Mouse (Mus musculus) forebrain, embryonic 13.5 days (tissue): ENCODE measurements at regions not wholly inside any gene's neighbourhood (a gene's known extent, or its start where the extent isn't known, plus 50 kb on each side); places are given as distances from the start of the nearest gene placed in this dataset.

Experiments used
- ATAC-seq: fragments of 200-750 bp; cut with Nextera tagmentation; 2 replicates; pipeline ENCODE4 v1.8.0; 2017
- H3K27ac ChIP-seq: fragments of 300-500 bp; sonication (generic); 2 replicates; pipeline ENCODE4 v1.5.1; 2015; ENCODE audit warnings: inconsistent platforms, mild to moderate bottlenecking, moderate library complexity
- H3K27me3 ChIP-seq: fragments of 300-500 bp; sonication (generic); 2 replicates; pipeline ENCODE4 v1.6.1; 2015; ENCODE audit warnings: mild to moderate bottlenecking, inconsistent platforms
- H3K36me3 ChIP-seq: fragments of 300-500 bp; sonication (generic); 2 replicates; pipeline ENCODE4 v1.6.1; 2015; ENCODE audit warnings: mild to moderate bottlenecking, inconsistent platforms; ENCODE audit not compliant: poor library complexity, severe bottlenecking
- H3K4me1 ChIP-seq: fragments of 300-500 bp; sonication (generic); 2 replicates; pipeline ENCODE4 v1.6.1; 2015; ENCODE audit warnings: inconsistent platforms
- H3K4me2 ChIP-seq: fragments of 300-500 bp; sonication (generic); 2 replicates; pipeline ENCODE4 v1.6.1; 2015; ENCODE audit warnings: inconsistent platforms, mild to moderate bottlenecking, moderate library complexity
- H3K4me3 ChIP-seq: fragments of 300-500 bp; sonication (generic); 2 replicates; pipeline ENCODE4 v1.5.1; 2015; ENCODE audit warnings: mild to moderate bottlenecking, inconsistent platforms
- H3K9ac ChIP-seq: fragments of 300-500 bp; sonication (generic); 2 replicates; pipeline ENCODE4 v1.6.1; 2015; ENCODE audit warnings: mild to moderate bottlenecking, inconsistent platforms
- H3K9me3 ChIP-seq: fragments of 300-500 bp; sonication (generic); replicated peaks from 2 replicates; pipeline ENCODE4 v1.6.1; 2016; ENCODE audit warnings: inconsistent platforms
- WGBS: fragments of 180-500 bp; shearing (Covaris S2); methylation state at CpG from one replicate; pipeline ENCODE4 v1.1.7; 2015; 5-methylcytosine and 5-hydroxymethylcytosine counted together

DNA sequence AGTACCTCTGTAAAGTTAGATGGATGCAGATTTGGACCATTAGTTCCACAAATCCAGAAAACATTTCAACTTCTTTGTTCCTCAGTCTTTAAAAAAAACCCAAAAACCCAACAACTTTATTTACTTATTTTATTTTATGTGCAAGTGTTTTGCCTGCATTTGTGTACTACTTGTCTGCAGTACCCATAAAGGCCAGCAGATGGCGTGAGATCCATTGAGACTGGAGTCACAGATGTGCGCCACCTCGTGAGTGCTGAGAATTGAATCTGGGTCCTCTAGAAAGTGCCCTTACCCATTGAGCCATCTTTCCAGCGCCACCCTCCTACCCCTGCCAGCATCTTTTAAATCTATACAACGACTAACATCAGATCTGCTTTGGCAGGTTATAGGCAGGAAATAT is 53.0 kb downstream of the Gm12689 start:
- no peak overlapping the region for H3K27ac ChIP-seq
- H3K9ac ChIP-seq: no peak overlapping the region
- 61% methylated on average over 5 of the region's 5 CpGs for WGBS
- H3K4me1 ChIP-seq: peaks cover 12% of the 10 kb centered on the region
- no peak for ATAC-seq
- H3K4me3 ChIP-seq: no peak overlapping the region
- H3K27me3 ChIP-seq: 0 out of 2 replicates have a peak, but pooled peaks cover 10% of the 10 kb centered on the region
- no peak overlapping the region for H3K4me2 ChIP-seq
- H3K9me3 ChIP-seq: peaks cover 7% of the 10 kb centered on the region; the same call in 1 of the 2 replicates
- no peaks in the 10 kb centered on the region for H3K36me3 ChIP-seq

DNA sequence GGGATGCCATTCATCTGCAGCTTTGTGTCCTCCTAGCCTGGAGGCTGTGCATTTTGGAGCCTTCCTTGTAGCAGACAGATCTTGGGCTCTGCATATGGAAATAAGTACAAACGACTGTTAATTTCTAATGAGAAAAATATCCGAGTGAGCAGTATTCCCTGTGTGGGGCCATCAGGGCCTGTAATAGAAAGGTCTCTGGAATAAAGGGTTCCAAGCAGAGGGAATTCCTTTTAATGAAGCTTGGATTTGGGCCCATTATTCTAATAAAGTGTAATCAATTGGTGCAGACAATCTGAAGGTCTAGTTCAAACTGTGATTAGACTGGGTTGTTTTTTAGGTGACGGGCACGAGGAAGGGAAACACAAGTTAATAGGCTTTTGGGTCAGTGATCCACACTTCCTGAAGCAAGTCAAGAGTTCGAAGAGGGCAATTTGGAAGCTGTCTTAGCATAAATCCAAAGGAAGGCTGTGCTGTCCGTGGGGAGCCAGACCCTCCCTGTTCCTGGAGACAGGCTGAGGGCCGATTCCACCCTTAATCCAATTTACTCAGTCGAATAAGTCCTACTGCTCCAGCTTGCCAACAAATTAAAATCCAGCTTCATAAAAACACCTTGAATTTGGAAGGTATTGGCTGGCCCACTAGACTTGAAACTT is 57.5 kb downstream of the Gm12689 start:
- peak overlapping the region; percentile 6; the same call in 1 of the 2 replicates for H3K27ac ChIP-seq
- peak overlapping the region; percentile 42 for H3K4me2 ChIP-seq
- H3K27me3 ChIP-seq: peaks cover 13% of the 10 kb centered on the region
- peaks cover 24% of the 10 kb centered on the region for H3K4me1 ChIP-seq
- WGBS: 5% methylated on average over 8 of the region's 8 CpGs
- no peak overlapping the region for H3K9ac ChIP-seq
- peak; percentile 50 for ATAC-seq
- peaks cover 7% of the 10 kb centered on the region; the same call in 1 of the 2 replicates for H3K9me3 ChIP-seq
- no peak overlapping the region for H3K4me3 ChIP-seq
- H3K36me3 ChIP-seq: no peaks in the 10 kb centered on the region

DNA sequence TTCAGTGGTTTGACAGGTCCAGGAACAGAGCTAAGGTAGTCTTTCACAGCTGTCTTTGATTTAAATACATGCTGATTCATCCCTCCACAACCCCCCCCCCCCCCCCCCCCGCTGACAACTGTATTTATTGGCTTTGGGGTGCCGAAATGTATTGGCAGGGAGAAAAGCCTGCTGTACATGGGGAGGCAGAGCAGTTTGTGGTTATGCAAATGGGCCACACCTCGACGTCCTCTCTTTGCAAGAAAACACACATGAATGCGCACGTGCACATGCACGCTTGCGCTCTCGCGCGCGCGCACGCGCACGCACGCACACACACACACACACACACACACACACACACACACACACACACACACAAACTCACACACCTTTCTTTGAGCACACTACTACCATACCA is 58.5 kb downstream of the Gm12689 start:
- Histone ChIP-seq H3K27ac (no peak overlapping the region), H3K4me3 (no peak overlapping the region), H3K4me2 (peak overlapping the region; percentile 42), H3K9ac (no peak overlapping the region), H3K9me3 (peaks cover under 1% of the 10 kb centered on the region; the same call in 1 of the 2 replicates), H3K27me3 (peaks cover 13% of the 10 kb centered on the region), H3K4me1 (peaks cover 24% of the 10 kb centered on the region), H3K36me3 (no peaks in the 10 kb centered on the region)
- peak; percentile 61 for ATAC-seq
- WGBS: 19% methylated on average over 7 of the region's 17 CpGs

DNA sequence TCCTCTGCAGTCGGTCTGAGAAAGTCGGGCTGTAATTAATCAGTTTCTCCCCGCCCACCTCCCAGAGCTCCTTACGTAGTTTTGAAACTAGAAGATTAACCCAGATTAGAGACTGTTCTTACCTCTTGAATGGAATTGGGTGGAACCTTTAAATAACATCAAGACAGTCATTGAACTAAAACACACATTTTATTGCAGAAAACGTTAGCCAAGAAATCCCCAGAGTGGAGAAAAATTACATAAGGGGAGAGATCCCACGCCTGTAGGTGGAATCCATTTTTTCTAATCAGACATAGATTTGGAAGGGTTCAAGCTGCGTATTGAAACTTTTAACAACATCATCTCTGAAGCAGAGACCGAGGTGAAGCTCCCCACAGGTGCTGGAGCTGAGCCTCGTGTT is 59.1 kb downstream of the Gm12689 start:
- Histone ChIP-seq H3K9me3 (no peaks in the 10 kb centered on the region), H3K9ac (no peak overlapping the region), H3K4me3 (no peak overlapping the region), H3K36me3 (no peaks in the 10 kb centered on the region), H3K4me2 (peak overlapping the region; percentile 42), H3K27ac (no peak overlapping the region), H3K4me1 (peaks cover 24% of the 10 kb centered on the region), H3K27me3 (peaks cover 13% of the 10 kb centered on the region)
- 0 out of 2 replicates have a peak, but pooled peaks have one; percentile 22 for ATAC-seq
- 25% methylated on average over 9 of the region's 9 CpGs for WGBS

DNA sequence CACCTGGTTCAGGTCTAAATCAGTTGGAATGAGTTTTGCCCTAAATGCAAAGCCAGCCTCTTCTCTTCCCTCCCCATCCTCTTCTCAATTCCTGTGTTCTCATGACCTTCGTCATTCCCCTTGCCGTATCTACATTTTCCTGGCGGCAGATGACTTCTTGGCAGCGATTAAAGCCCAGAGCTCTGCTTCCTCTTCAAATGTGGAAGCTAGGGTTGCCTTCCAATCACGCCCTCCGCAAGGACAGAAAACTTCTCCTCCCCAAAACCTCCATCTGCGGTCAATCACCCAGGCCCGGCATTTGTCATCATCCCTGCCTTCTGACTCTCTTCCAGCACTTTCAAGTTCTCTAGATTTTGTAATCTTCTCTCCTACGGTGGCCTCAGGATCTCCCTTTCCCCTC is 72.3 kb downstream of the Gm12689 start:
- no peak for ATAC-seq
- H3K9me3 ChIP-seq: no peaks in the 10 kb centered on the region
- H3K4me1 ChIP-seq: no peaks in the 10 kb centered on the region
- no peak overlapping the region for H3K4me3 ChIP-seq
- H3K27ac ChIP-seq: no peak overlapping the region
- 94% methylated on average over 9 of the region's 9 CpGs for WGBS
- H3K9ac ChIP-seq: no peak overlapping the region
- no peaks in the 10 kb centered on the region for H3K36me3 ChIP-seq
- no peak overlapping the region for H3K4me2 ChIP-seq
- peaks cover 16% of the 10 kb centered on the region; the same call in 1 of the 2 replicates for H3K27me3 ChIP-seq

DNA sequence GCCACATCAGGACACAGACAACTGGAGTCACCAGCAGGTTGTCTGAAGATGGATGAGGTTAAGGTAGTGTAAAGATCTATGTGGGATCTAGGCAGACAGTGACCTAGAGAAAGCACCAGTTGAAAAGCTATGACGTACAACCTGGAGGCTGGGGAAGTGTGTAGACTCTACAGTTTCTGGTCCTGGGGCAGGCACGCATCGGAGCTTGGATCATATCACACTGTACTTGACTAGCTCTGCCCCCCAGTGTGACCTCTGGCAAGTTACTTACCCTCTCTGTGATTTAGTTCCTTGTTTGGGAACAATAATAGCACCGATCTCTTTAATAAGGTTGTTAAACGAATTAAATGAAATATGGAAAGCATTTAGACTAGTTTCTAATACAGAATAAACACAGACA is 75.5 kb downstream of the Gm12689 start:
- Histone ChIP-seq H3K4me3 (no peak overlapping the region), H3K36me3 (no peaks in the 10 kb centered on the region), H3K4me1 (peaks cover 20% of the 10 kb centered on the region), H3K9ac (no peak overlapping the region), H3K9me3 (no peaks in the 10 kb centered on the region), H3K27ac (no peak overlapping the region), H3K27me3 (peaks cover 19% of the 10 kb centered on the region), H3K4me2 (no peak overlapping the region)
- 87% methylated on average over 5 of the region's 5 CpGs for WGBS
- ATAC-seq: no peak

DNA sequence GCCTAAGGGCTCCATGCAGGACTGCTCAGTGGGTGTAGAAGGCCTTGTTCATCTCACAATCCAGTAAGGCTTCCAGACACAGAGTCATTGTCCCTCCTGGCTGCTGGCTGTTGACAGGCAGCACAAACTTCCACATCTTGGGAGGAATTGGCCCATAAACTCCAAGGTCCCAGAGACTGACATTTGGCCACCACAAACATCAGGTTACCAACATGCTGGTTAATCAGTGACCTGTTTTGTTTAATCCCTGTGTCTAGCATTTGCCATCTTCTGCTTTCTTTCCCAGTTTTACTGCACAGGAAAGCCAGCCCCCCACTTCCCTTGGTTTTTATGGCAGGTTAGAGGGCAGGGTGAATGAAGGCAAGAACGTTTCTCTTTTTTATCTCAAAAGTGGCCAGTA is 80.5 kb downstream of the Gm12689 start:
- Histone ChIP-seq H3K9ac (no peak overlapping the region), H3K4me1 (peaks cover 36% of the 10 kb centered on the region), H3K36me3 (no peaks in the 10 kb centered on the region), H3K27me3 (peaks cover 30% of the 10 kb centered on the region), H3K27ac (no peak overlapping the region), H3K4me2 (no peak overlapping the region), H3K9me3 (no peaks in the 10 kb centered on the region), H3K4me3 (no peak overlapping the region)
- 32% methylated on average over 1 of the region's 1 CpGs for WGBS
- no peak for ATAC-seq

DNA sequence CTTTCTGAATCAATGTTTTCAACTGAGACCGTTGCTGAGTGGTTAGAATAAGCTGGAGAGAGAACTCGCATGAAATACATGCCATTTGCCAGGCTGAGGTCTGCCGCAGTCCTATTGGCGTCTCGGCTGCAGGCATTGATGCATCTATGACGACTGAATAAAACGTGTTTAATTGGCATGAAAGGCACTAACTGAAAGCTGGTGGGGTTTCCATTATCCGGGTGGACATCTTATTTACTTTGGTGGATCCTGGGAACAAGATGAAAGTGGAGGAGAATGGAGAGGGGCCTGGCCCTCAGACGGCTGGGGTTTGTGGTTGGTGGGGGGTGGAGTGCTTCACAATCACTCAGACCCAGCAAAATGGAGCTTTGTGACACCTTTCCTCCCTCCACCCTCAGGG is 81.2 kb downstream of the Gm12689 start:
- Histone ChIP-seq H3K4me3 (no peak overlapping the region), H3K4me2 (peak overlapping the region; percentile 28; the same call in 1 of the 2 replicates), H3K4me1 (peaks cover 36% of the 10 kb centered on the region), H3K27ac (no peak overlapping the region), H3K9me3 (no peaks in the 10 kb centered on the region), H3K27me3 (peaks cover 32% of the 10 kb centered on the region), H3K36me3 (no peaks in the 10 kb centered on the region), H3K9ac (no peak overlapping the region)
- WGBS: 2% methylated on average over 9 of the region's 9 CpGs
- peak; percentile 46; the same call in 1 of the 2 replicates for ATAC-seq

DNA sequence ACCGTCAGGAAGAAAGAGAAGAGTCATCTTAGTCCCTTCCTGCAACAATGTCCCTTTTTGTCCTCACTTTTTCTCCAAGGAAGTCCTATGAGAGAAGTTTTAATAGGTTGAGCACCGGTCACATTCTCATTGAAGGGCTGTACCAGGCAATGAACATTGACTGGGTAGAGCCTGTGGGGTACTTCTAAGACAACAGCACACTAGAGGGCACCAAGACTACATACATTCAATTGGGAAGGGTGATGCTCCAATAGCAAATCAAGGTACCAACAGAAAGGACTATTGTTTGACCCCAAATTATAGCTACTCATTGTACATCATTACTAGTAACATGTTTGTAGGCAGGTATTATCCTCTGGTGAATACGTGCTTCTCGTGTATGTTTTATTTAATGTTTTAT is 84.3 kb downstream of the Gm12689 start:
- Histone ChIP-seq H3K4me1 (peaks cover 25% of the 10 kb centered on the region), H3K36me3 (no peaks in the 10 kb centered on the region), H3K27me3 (peaks cover 39% of the 10 kb centered on the region), H3K9ac (no peak overlapping the region), H3K4me2 (no peak overlapping the region), H3K4me3 (no peak overlapping the region), H3K27ac (no peak overlapping the region), H3K9me3 (no peaks in the 10 kb centered on the region)
- 84% methylated on average over 4 of the region's 4 CpGs for WGBS
- ATAC-seq: no peak

DNA sequence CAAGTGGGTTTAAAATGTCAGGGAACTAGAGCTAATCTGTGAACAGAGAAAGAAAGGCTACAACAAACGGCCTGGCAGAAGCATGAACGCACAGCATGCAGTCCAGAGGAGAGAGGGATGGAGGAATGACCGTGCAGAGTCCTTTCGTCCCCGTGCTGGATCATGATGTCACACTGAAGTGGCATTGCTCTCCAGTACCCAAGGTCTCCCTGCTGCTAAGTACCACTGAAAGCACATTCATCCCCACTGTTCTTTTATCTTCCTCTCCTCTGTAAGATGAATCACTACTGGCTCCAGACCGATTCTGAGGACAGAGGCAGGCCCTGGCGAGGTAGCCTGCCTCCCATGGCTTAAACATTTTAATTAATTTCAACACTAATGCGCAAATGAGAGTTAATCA is 89.7 kb downstream of the Gm12689 start:
- Histone ChIP-seq H3K4me1 (peaks cover 10% of the 10 kb centered on the region), H3K9me3 (0 out of 2 replicates have a peak, but pooled peaks cover 4% of the 10 kb centered on the region), H3K27me3 (peaks cover 20% of the 10 kb centered on the region), H3K4me3 (no peak overlapping the region), H3K36me3 (no peaks in the 10 kb centered on the region), H3K4me2 (peak overlapping the region; percentile 15; the same call in 1 of the 2 replicates), H3K9ac (peak overlapping the region; percentile 26; the same call in 1 of the 2 replicates), H3K27ac (no peak overlapping the region; the same call in 1 of the 2 replicates)
- under 1% methylated on average over 8 of the region's 8 CpGs for WGBS
- peak; percentile 59; the same call in 1 of the 2 replicates for ATAC-seq

DNA sequence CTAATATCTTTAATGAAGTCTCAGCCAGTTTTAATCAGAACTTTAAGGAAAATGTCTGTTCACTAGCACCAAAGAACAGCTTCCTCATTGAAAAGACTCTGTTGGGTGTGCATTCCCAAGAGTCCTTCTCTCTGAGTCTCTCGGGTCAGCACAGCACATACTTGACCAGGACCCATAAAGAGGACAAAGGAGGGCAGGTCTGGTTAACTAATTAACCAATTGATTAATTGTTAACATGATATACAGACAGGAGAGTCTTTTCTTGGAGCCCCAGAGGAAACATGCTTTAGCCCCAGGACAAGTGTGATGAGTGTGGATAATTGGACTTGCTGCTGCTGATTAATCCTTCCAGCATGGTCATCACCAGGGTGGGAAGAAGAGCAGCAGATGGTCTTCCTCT is 93.7 kb downstream of the Gm12689 start:
- H3K27ac ChIP-seq: no peak overlapping the region
- no peak for ATAC-seq
- H3K9me3 ChIP-seq: 0 out of 2 replicates have a peak, but pooled peaks cover 4% of the 10 kb centered on the region
- no peaks in the 10 kb centered on the region for H3K36me3 ChIP-seq
- H3K9ac ChIP-seq: no peak overlapping the region
- H3K27me3 ChIP-seq: no peaks in the 10 kb centered on the region
- peaks cover 10% of the 10 kb centered on the region for H3K4me1 ChIP-seq
- no peak overlapping the region for H3K4me2 ChIP-seq
- 44% methylated on average over 1 of the region's 1 CpGs for WGBS
- no peak overlapping the region for H3K4me3 ChIP-seq

DNA sequence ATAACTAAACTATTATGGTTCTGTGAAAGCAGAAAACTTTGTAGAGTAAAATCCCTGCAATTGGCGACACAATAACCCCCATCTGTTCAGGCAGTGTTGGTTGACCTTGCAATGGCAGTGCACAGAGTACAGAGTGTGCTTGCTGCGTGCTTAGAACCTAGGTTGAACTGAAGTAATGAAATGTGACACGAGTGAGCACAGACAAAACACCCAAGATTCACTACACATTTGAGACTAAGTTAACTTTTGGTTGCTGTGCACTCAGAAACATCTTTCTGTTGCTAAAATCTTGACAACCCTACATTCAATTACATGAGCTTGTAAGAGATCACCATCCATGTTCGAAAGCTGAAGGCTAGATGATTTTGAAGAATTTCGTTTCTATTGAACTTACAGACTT is 97.3 kb downstream of the Gm12689 start:
- H3K36me3 ChIP-seq: no peaks in the 10 kb centered on the region
- H3K4me3 ChIP-seq: no peak overlapping the region
- WGBS: 87% methylated on average over 5 of the region's 5 CpGs
- no peak overlapping the region for H3K4me2 ChIP-seq
- no peak for ATAC-seq
- H3K9ac ChIP-seq: no peak overlapping the region
- no peaks in the 10 kb centered on the region for H3K27me3 ChIP-seq
- no peaks in the 10 kb centered on the region for H3K9me3 ChIP-seq
- H3K4me1 ChIP-seq: no peaks in the 10 kb centered on the region
- no peak overlapping the region for H3K27ac ChIP-seq

DNA sequence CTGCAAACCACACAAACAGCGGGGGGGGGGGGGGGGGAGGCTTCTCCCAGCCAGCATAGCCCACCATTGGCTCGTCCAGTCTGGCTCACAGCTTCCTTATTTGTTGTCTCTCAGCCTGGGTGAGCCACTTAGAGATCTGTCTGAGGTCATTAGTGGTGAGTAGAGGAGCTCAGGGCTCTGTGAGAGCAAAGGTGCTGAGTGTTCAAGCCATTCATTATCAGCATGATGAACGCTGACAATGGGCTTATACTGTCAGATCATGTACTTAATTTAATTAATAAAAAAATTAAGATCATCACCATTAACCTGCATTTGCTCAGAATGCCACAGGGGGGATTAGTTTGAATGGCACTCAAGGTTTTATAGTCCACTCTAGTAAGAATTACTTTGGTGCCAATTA is 98.5 kb downstream of the Gm12689 start:
- no peak overlapping the region for H3K27ac ChIP-seq
- no peaks in the 10 kb centered on the region for H3K27me3 ChIP-seq
- no peaks in the 10 kb centered on the region for H3K4me1 ChIP-seq
- 46% methylated on average over 3 of the region's 3 CpGs for WGBS
- H3K4me2 ChIP-seq: no peak overlapping the region
- H3K4me3 ChIP-seq: no peak overlapping the region
- H3K9me3 ChIP-seq: no peaks in the 10 kb centered on the region
- ATAC-seq: no peak
- H3K9ac ChIP-seq: no peak overlapping the region
- H3K36me3 ChIP-seq: no peaks in the 10 kb centered on the region
